Mouse (Mus musculus): ENCODE measurements around the gene Retn.
A peak's percentile ranks its signal among the peaks of the same experiment; 100 is the strongest.

Retn gene

DNA sequence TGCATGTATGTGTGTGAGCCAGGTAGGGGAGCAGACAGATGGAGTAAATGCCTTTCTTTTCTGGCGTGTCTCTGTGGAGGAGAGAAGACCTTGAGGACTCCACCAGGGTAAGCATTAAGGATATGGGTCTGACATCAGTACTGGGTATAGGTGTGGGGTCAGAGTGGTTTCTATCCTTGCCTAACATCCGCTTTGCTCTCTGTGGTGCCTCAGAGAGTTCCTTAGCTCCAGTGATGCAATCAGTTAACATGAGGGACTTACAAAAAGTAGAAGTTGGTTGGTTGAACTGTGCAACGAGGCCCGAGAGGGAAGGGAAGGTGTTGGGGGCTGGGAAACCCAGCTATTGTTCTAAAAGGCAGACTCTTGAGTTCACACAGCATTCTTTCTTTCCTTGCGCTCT is 8.8 kb downstream of the Retn start:
- no peak for DNase-seq

DNA sequence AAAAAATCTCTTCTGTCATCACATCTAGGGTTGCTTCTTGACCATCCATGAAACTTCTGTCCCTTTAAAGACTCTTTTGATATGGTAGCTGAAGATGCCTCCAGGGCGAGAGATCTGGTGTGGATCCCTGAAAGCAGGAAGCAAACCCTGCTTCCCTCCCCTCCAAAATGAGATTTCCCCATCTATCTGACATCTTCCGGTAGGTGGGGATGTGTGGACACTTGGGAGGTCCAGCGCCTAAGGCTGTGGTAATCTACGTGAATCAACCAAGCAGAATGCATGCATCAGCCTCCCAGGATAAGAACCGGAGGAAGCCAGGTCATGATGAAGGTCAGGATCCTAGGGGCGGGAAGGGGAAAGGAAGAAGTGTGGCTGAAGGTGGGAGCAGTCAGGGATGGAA is 9.9 kb downstream of the Retn start, which contains the start of gene Mcemp1:
TSS of gene Mcemp1 (plus strand) at position 248 of the 400 bp plus-strand sequence.
- DNase-seq: no peak

DNA sequence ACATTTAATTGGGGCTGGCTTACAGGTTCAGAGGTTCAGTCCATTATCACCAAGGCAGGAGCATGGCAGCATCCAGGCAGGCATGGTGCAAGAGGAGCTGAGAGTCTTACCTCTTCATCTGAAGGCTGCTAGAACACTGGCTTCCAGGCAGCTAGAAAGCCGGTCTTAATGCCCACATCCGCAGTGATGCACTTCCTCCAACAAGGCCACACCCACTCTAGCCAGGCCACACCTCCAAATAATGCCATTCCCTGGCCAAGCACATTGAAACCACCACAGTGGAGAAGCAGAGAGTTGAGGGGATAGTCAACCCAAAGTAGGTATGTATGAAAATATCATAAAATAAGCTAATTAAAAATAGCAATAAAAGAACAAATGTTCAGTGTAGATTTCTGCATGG is 14.8 kb downstream of the Retn start:
- DNase-seq: peak; percentile 29

DNA sequence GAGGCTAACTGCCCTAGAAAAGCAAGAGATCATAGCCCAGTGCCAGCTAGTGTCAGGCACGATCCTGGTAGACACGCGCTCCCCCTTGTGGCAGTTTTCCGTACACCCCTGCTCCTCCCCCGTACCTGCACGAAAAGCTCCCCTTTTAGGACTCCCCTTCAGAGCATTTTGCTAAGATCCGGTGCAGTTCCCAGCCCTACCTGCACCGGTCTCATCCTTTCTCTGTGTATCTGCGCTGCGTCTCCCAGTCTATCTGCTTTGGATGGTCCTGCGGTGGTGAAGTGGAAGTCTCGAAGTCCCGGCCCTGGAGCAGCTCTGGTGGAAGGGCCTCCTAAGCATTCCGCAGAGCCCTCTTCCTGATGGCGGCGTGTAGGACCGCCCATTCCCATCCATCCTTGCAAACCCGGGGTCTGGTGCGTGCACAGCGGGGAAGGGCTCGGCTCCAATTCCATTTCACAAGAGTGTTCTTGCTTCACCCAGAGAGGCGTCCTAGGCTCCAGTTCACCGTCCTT is 16.5 kb downstream of the Retn start, which contains the start of gene Fcor:
TSS of gene Fcor (minus strand) at position 383 of the 512 bp plus-strand sequence.
- DNase-seq: peak; percentile 89

DNA sequence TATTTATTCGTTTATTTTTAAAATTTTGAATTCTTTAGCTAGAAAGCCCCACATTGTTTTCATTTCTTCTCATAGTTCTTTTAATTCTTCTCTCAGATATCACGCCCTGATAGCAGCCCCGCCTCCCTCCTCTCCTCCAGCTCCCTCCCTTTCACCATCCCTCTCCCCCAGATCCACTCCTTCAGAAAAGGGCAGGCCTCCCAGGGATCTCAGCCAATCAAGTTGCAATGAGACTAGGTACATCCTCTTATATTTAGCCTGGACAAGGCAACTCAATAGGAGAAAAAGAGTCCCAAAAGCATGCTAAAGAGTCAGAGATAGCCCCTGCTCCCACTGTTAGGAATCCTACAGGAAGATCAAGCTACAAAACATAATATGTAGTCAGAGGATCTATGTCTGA is 19.1 kb downstream of the Retn start:
- no peak for DNase-seq

DNA sequence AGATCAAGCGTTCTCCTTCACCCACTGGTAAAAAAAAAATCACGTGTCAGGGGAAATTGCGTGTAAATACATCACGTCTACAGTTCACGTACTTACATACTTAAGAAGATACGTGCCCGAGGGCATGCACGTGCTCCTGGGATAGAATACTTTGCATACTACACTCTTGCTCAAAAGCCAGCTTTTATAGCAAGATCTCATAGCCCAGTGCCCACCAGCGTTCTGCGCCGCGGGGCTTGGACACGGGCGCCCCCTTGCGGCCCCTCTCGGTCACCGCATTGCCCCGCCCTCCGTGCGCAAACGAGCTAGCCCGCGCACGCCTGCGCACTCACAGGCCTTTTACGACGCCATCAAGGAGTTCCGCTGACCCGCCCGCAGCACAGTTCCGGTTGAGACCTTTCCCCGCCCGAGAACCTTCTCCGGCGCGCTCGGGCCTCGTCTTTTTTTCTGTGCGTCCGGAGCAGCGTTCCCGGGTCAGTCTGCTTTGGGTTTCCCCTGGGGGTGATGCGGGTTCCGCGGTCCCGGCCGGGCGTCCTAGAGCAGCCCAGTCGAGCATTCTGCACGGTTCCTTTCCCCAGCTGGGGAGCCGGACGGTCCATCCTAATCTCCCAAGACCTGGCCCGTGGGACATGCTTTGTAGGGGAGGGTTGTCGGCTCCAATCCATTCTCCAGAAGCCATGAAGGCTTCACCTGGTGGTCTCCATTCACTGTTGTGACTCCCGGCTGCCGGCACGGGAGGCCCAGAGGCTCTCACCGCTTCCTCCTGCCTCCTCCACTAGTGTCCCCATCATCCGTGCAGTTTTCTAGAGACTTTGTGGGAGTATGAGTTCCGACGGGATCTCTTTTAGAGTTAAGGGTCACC is 20.8 kb downstream of the Retn start, which contains the start of gene Trappc5:
TSS of gene Trappc5 (plus strand) at position 169 of the 862 bp plus-strand sequence.
- DNase-seq: peak; percentile 93

DNA sequence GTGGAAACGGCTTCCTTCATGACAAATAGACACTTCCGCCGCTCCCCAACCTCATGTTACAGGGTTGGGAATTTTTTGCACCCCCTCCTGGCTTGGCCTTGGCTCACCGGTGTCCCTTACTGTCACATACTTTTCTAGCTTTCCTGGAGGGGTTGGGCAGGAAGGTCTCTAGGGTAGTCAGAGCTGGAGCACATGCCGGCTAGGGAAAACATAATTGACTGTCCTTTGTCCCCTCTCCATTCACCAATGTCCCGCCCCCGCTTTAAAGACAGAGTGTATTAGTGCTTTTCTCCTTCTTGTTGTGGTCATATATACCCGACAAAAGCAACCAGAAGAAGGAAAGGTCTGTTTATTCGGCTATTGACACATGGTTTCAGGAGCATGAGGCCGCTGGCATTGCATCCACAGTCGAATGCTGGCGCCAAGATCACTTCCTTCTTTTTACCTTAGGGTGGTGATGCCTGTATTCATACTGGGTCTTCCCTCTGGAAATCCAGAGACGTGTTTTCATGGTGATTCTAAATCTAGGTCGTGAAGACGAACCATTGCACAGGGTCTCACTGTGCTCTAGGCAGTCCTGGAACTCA is 21.5 kb downstream of the Retn start:
- DNase-seq: peak; percentile 49

DNA sequence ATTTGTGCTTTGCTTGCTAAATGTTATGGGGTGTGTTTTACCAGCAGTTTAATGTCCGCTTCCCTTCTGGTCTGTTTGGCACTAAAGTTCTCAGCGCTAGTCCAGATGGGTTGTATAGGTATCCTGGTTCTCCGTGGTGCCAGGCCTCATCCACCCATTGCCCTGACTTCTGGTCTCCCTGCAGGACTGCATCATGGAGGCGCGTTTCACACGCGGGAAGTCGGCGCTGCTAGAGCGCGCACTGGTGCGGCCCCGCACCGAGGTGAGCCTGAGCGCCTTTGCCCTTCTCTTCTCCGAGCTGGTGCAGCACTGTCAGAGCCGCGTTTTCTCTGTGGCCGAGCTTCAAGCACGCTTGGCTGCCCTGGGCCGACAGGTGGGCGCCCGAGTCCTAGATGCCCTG is 23.3 kb downstream of the Retn start:
- DNase-seq: no peak

DNA sequence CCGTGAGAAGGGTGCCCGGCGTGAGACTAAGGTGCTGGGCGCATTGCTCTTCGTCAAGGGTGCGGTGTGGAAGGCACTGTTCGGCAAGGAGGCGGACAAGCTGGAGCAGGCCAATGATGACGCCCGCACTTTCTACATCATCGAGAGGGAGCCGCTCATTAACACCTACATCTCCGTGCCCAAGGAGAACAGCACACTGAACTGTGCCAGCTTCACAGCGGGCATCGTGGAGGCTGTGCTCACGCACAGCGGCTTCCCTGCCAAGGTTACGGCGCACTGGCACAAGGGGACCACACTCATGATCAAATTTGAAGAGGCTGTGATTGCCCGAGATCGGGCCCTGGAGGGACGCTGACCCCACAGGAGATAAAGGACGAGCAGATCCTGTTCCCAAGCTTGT is 23.7 kb downstream of the Retn start:
- DNase-seq: peak; percentile 75

DNA sequence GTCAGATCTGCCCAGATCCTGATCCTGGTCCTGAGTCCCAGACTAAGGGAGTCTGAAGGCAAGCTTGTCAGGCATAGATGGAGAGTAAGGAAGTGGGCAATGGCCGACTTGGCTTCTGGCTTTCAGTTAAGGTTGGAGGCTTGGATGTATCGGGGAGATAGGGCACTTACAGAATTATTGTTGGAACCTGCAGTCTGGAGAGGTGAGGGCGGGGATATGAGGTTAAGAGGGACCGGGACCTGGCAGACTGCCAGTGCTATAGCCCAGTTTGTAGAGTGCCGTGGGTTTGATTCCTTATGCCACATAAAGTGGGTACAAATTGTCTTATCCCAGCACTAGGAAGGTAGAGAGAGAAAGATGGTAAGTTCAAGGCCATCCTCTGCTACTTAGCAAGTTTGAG is 24.1 kb downstream of the Retn start:
- DNase-seq: peak; percentile 53

DNA sequence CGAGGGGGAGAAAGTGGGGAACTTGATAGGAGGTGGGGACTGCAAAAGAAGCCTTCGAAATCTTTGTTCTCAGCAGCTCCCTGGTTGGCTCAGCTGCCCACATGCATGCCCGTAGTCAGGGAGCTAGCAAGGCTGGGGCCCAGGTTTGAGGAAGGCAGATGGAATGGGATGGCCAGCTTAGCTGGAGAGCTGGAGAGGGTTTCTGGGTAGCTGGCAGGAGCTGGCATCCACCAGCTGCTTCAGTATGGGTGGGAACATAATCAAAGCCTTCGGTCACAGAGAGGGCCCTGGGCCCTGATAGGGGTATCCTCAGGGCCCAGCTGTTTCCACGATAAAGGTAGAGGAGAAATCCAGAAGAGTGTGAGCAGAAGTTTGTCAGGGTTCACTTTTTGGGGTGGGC is 26.9 kb downstream of the Retn start:
- peak; percentile 46 for DNase-seq

DNA sequence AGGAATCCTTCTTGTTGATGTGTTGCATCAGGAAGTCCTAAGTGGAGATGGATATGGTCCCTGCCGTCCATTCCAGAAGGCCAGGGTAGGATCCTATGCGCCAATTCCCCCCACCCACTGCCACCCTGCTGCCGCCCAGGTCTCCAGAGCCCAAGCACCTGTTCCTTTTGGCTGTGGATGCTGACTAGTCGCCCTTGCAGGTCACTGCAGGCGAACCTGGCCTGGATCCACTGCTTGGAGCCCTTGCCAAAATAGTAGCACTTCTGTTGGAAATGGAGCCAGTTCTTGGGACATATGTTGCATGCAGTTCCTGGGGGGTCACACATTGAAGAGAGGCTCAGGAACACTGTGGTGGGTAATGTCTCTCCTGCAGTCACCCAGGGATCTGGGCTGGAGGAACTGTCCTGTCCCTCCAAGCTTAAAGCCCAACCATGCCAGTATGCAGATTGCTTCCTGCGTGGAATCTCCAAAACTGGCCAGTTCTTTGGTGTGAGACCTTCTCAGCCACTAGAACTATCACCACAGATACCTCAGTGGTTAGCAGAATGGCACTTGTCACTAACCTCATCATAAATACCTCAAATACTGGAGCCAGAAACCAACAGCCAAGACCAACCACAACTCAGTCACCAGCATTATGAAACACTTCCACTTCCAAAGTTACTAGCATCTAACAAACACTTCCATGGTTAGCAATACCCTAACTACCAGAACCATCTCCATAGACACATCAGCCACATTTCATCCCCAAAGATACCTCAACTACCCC is 28.0 kb downstream of the Retn start:
- peak; percentile 89 for DNase-seq

DNA sequence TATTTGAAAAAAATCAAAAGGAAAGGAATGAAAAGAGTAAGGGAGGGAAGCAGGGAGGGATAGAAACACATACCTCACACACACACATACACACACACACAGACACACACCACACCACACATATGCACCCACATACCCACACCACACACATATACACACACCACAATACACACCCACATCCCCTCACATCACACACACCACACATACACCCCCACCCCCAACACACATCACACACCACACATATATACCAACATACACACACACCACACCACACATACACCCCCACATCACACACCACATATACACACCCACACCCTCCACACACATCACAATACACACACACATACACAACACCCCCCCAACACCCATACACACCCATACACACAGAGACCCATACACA is 29.0 kb downstream of the Retn start:
- no peak for DNase-seq

DNA sequence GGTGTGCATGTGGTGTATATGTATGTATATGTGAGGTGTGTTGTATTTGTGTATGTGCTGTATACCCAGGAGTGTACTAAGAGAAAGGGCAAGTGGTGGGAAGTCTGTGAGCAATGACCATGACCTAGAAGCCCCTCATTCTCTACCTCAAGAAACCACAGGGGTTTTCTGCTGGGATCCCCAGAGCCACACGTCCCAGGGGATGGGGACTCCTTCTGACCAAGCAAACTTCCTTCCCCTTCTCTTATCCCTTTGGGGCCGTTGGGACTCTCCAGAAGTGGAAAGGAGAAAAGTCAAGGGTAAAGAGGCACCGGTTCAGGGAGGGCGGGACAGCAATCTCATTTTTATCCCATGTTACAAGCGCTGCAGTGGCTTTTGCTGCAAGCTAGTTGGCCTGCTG is 29.9 kb downstream of the Retn start:
- no peak for DNase-seq

DNA sequence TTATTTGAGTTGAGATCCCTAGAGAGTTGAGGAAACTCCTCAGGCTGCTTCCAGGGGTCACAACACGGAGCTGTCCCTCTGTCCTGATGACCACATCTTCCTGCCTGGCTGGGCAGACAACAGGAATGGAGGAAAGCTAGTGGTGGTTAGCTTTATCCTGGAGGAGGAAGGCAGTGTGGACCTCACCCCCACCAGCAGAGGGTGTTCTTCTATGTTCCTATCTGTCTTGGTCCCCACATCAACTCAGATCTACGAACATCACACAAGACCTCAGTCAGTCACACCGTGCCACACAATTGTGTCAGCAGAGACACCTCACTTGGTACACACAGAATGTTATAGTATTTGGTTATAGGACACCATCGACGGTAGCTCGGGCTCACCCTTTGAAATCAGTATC is 32.0 kb downstream of the Retn start:
- no peak for DNase-seq

DNA sequence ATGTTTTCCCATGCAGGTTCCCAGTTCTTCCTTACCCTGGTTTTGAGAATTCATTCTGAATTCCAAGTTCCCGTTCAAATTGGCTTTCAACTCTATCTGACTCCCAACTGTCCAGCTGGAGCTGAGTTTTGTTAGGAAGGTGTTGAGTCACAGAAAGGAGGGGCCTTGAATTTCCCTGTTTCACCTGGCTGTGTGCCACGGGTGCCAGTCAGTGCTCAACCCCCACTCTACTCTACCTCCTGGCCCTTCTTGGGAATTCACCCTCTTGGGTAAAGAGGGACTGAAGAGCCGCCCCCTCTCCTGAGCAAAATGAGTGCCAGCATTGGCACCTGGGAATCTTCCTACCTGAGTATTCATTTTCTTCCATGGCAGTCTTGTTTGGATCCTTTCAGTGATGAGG is 35.2 kb downstream of the Retn start:
- no peak for DNase-seq

DNA sequence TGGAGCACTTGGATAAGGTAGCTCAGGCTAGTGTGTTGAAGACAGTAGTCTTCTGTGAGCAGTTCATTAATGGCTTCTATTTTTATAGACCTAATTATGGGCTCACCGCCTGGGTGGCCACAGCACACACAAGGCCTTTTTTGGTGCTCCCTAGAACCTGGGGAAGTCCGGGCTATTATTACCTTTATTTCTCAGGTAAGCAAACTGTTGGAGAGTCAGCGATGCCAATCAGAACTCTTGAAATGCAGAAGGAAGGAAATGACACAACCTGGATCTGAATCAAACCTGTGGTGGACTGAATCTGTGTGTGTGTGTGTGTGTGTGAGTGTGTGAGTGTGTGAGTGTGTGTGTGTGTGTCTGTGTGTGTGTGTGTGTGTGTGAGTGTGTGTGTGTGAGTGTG is 38.6 kb downstream of the Retn start, which contains the start of gene Fcer2a:
TSS of gene Fcer2a (minus strand) at position 55 of the 400 bp plus-strand sequence.
- DNase-seq: no peak

DNA sequence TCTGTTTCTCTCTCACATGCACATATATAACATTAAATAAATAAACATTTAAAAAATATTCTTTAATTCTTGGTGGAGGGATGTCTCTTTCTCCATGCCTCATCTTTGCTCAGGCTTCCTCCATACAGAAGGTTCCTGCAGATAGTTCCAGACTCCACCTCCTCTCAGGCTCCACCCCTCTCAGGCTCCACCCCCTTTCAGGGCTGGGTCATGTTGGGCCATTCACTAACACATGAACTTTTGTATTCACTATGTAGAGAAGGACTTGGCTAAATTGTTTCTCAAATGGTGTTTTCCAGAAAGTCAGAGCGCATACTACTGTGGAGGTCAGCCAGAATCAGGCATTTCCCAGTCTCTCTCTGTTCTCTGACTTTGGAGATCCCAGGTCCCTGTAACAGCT is 45.9 kb downstream of the Retn start:
- DNase-seq: no peak

DNA sequence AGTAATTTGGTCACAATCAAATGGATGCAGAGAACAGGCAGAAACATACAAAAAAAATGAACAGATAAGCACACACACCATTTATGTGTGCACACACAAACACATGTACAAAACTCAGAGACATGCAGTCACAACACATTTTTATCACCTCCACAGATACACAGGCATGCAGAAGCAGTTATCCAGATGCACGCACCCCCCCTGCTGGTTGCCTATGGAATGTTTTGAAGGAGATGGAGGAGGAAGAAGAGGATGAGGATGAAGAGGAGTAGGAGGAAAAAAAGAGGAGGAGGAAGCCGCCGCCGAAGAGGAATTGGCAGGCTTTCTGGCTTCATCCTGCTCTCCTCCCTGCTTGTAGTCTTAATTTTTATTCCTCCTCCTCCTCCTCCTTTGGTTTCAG is 50.1 kb downstream of the Retn start:
- no peak for DNase-seq

DNA sequence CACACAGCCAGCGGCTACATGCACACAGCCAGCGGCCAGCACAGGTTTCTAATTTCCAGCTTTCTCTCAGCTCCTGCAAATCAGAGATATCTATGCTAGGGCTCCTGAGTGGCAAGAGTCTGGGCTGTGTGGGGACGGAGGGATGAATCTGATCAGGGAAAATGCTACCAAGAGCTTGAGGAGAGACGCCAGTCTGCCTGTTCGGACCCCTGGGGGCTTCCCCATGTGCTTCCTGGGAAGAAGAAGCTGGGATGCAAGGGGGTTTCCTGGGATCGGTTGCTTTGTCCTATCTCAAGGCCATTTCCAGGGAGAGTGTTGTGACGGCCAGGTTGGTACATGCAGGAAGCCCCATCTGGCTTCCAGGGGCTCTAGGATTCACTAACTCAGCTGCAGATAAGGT is 52.0 kb downstream of the Retn start:
- no peak for DNase-seq

Measured in cerebellum, adult 11-12 months (tissue).